Mouse (Mus musculus): Measurements from ENCODE around the gene Gstp3.
"Not testable (repeated sequence)": the region's sequence is repeated elsewhere in the genome, so short reads cannot be mapped to it uniquely, and the experiment has no call there.

GRCm38 (mm10) chr19:4060044-4060898, 902 bp upstream of the Gstp3 start:
- not testable (repeated sequence) for TF ChIP-seq CTCF (IDR thresholded peaks at IDR 0.05; ENCODE audit: borderline replicate concordance, control insufficient read depth, extremely low read depth, insufficient read depth, low read length, poor library complexity); POLR2A (IDR thresholded peaks at IDR 0.05; ENCODE audit: control insufficient read depth, extremely low read depth, insufficient read depth, low read length, poor library complexity)

Data from thymus, adult 2 months (tissue).